In genomic region chr8:40150911-40151797, GRCm38 (mm10) we compare ENCODE assay signal across 8 mouse cellular contexts.
A peak's percentile ranks its signal among the peaks of the same experiment; 100 is the strongest.
DNase-seq lines count a peak whose midpoint lies in the region; ATAC-seq and TF ChIP-seq lines count a peak whose summit lies in the region.

No protein-coding gene starts in this region.

- 16% methylated on average over 21 of the region's 21 CpGs for WGBS in intestine, postnatal 0 days
- WGBS in midbrain, embryonic 10.5 days: 22% methylated on average over 21 of the region's 21 CpGs
- WGBS in small intestine, adult 2 months: 18% methylated on average over 21 of the region's 21 CpGs

- no peaks in the 10 kb centered on the region for H3K27me3 ChIP-seq in intestine, postnatal 0 days (replicated peaks; ENCODE audit: control insufficient read depth, insufficient read depth, low read length)
- H3K27me3 ChIP-seq in midbrain, embryonic 10.5 days (ENCODE audit: low read depth, poor library complexity, severe bottlenecking): no peaks in the 10 kb centered on the region
- H3K27me3 ChIP-seq in small intestine, adult 2 months (ENCODE audit: control insufficient read depth, insufficient read depth, low read length): no peaks in the 10 kb centered on the region

- no peak overlapping the region for H3K9ac ChIP-seq in intestine, postnatal 0 days (ENCODE audit: low read depth, low read length)

- peak; percentile 6 to 53 for DNase-seq in urinary bladder, adult 18-20 months (ENCODE audit: low spot score in 2 of 2)
- DNase-seq in urinary bladder, postnatal 10 days (ENCODE audit: low spot score): no peak
- DNase-seq in embryo, embryonic 11 days: peak; percentile 82
- peak; percentile 17 to 30 for DNase-seq in gastrocnemius, postnatal 36 days
- peak; percentile 75 to 81 for DNase-seq in left cerebral cortex, postnatal 25 days (ENCODE audit: low spot score in 2 of 2)
- DNase-seq in midbrain, embryonic 10.5 days (ENCODE audit: low spot score): peak; percentile 68

- no peaks in the 10 kb centered on the region for H3K4me1 ChIP-seq in intestine, postnatal 0 days (replicated peaks; ENCODE audit: control insufficient read depth, insufficient read depth, low read length)
- H3K4me1 ChIP-seq in midbrain, embryonic 10.5 days: peaks cover 8% of the 10 kb centered on the region
- H3K4me1 ChIP-seq in small intestine, adult 2 months (ENCODE audit: control insufficient read depth, insufficient read depth, insufficient read length, low read length): no peaks in the 10 kb centered on the region

- ATAC-seq in intestine, postnatal 0 days: no peak

- no peak for TF ChIP-seq POLR2A in small intestine, adult 2 months (IDR thresholded peaks at IDR 0.05; ENCODE audit: low read depth, low read length)

- peak overlapping the region; percentile 41; the same call in 1 of the 2 replicates for H3K4me2 ChIP-seq in intestine, postnatal 0 days (replicated peaks; ENCODE audit: low read depth)

- intact Hi-C loops in gastrocnemius, postnatal 36 days (cut with DNase I): no loop called here
- intact Hi-C loops in left cerebral cortex, postnatal 25 days (cut with DNase I): loop anchor here (2.0 to 5.0 kb wide), 2 partner anchors 268 to 346 kb away; no protein-coding TSS in a partner anchor

- peak; percentile 79 for TF ChIP-seq CTCF in intestine, postnatal 0 days (IDR thresholded peaks at IDR 0.05; ENCODE audit: low read depth)
- peak; percentile 61; the same call in 1 of the 2 replicates for TF ChIP-seq CTCF in small intestine, adult 2 months (IDR thresholded peaks at IDR 0.05; ENCODE audit: extremely low read depth, insufficient read length, insufficient replicate concordance, low read depth, low read length)

- no peaks in the 10 kb centered on the region for H3K36me3 ChIP-seq in intestine, postnatal 0 days (ENCODE audit: control insufficient read depth, insufficient read depth)
- no peaks in the 10 kb centered on the region for H3K36me3 ChIP-seq in midbrain, embryonic 10.5 days
- no peaks in the 10 kb centered on the region for H3K36me3 ChIP-seq in small intestine, adult 2 months (ENCODE audit: control insufficient read depth, insufficient read depth, low read length)

- no peak overlapping the region for H3K27ac ChIP-seq in intestine, postnatal 0 days (ENCODE audit: low read depth, low read length)
- 0 out of 2 replicates have a peak overlapping the region, but pooled peaks have one; percentile 38 for H3K27ac ChIP-seq in midbrain, embryonic 10.5 days (replicated peaks)
- H3K27ac ChIP-seq in small intestine, adult 2 months (ENCODE audit: insufficient read depth, low read depth, low read length): no peak overlapping the region

- no peaks in the 10 kb centered on the region for H3K9me3 ChIP-seq in intestine, postnatal 0 days (ENCODE audit: control insufficient read depth)
- no peaks in the 10 kb centered on the region for H3K9me3 ChIP-seq in midbrain, embryonic 10.5 days (replicated peaks)

- peak overlapping the region; percentile 20; the same call in 1 of the 2 replicates for H3K4me3 ChIP-seq in intestine, postnatal 0 days (ENCODE audit: low read depth, low read length)
- H3K4me3 ChIP-seq in midbrain, embryonic 10.5 days: peak overlapping the region; percentile 40
- H3K4me3 ChIP-seq in small intestine, adult 2 months (ENCODE audit: low read depth, low read length): no peak overlapping the region
